Mouse (Mus musculus) thymus, adult 2 months (tissue): Measurements from ENCODE around the gene Rab37. TPM values are rescaled to one million over a fixed set of nuclear protein-coding genes. Genes with fewer than 3 reads are reported as not detected.

ENCODE experiments used
- DNase-seq: peaks from one replicate; pipeline ENCODE4 v3.0.0; 2021
- H3K27ac ChIP-seq: fragments of 200-500 bp; 2 replicates; pipeline ENCODE4 v1.5.1; 2012; ENCODE audit warnings: low read length, control low read depth; ENCODE audit not compliant: control insufficient read depth, insufficient read depth
- H3K27me3 ChIP-seq: fragments of 200-500 bp; 2 replicates; pipeline ENCODE4 v1.6.1; 2012; ENCODE audit warnings: mild to moderate bottlenecking, low read length, moderate library complexity, mixed read lengths; ENCODE audit not compliant: control insufficient read depth, insufficient read depth
- H3K36me3 ChIP-seq: fragments of 200-500 bp; 2 replicates; pipeline ENCODE4 v1.6.1; 2012; ENCODE audit warnings: mild to moderate bottlenecking, low read length, moderate library complexity; ENCODE audit not compliant: control insufficient read depth, insufficient read depth
- H3K4me1 ChIP-seq: fragments of 200-500 bp; replicated peaks from 2 replicates; pipeline ENCODE4 v1.6.1; 2012; ENCODE audit warnings: low read length; ENCODE audit not compliant: control insufficient read depth, insufficient read depth
- H3K4me3 ChIP-seq: fragments of 200-500 bp; 2 replicates; pipeline ENCODE4 v1.5.1; 2012; ENCODE audit warnings: mild to moderate bottlenecking, low read length, control low read depth, moderate library complexity; ENCODE audit not compliant: control insufficient read depth, insufficient read depth
- CTCF ChIP-seq: fragments of 200-500 bp; IDR thresholded peaks from 2 replicates; pipeline ENCODE4 v1.5.1; 2012; ENCODE audit warnings: mild to moderate bottlenecking, control low read depth, low read length, moderate library complexity, borderline replicate concordance; ENCODE audit not compliant: control insufficient read depth, poor library complexity, insufficient read depth; ENCODE audit errors: extremely low read depth
- POLR2A ChIP-seq: fragments of 200-500 bp; IDR thresholded peaks from 2 replicates; pipeline ENCODE4 v1.6.1; 2012; ENCODE audit warnings: mild to moderate bottlenecking, low read length, control low read depth, moderate library complexity; ENCODE audit not compliant: control insufficient read depth, poor library complexity, insufficient read depth; ENCODE audit errors: extremely low read depth
- WGBS: fragments of 180-500 bp; shearing (Covaris S2); methylation state at CpG from one replicate; pipeline ENCODE4 v1.1.7; 2018; 5-methylcytosine and 5-hydroxymethylcytosine counted together
- polyA plus RNA-seq: library from polyadenylated mRNA; depleted of rRNA; stranded (reverse); fragments of >200 nt; gene quantifications from 2 replicates; pipeline ENCODE4 v1.2.3, GENCODE M21; 2012

Gene Rab37
- polyA plus RNA-seq, 1 experiment, result 18.3 TPM

DNA sequence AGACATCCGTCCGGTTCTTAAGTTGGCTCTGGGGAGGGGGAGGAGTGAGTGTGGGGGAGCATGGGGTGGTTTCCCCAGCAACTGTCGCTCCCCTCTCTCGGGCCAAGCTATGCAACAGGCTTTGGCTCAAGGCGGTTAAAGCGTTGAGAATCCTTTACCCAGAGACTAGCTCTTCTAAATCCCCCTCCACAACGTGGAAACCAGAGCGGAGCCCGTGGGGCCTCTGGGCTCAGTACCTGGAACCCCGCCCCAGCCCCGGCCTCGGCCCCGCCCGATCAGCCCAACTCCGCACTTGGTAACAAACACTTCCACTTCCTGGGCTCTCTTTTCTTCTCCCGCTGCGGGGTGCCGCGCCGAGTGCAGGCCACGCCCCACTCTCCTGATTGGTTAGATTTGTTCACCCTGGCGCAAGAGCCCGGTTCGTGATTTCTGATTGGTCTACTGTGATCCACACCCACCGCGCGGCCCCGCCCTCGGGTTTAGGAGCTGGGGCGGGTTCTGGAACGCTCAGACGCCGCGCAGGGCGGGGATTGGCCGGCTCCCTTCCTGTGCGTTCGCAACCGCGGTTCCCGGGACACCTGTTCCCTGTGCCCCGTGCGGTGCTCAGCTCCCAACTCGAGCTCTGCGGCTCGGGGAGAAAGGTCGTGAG is 71.7 kb downstream of the Rab37 start, which contains the start of gene Slc9a3r1:
TSS of gene Slc9a3r1 (plus strand) at position 510 of the 649 bp plus-strand sequence.
- H3K36me3 ChIP-seq, result no peaks in the 10 kb centered on the region; the same call in 1 of the 2 replicates
- H3K4me3 ChIP-seq, result peak within 1 kb of the TSS; percentile 81
- peaks cover 62% of the 10 kb centered on the region for H3K4me1 ChIP-seq
- peak; percentile 100 for DNase-seq
- TF ChIP-seq CTCF (no peak), POLR2A (peak; percentile 100)
- H3K27me3 ChIP-seq, result no peaks in the 10 kb centered on the region
- under 1% methylated on average over 47 of the region's 47 CpGs for WGBS
- peak within 1 kb of the TSS; percentile 94 for H3K27ac ChIP-seq

DNA sequence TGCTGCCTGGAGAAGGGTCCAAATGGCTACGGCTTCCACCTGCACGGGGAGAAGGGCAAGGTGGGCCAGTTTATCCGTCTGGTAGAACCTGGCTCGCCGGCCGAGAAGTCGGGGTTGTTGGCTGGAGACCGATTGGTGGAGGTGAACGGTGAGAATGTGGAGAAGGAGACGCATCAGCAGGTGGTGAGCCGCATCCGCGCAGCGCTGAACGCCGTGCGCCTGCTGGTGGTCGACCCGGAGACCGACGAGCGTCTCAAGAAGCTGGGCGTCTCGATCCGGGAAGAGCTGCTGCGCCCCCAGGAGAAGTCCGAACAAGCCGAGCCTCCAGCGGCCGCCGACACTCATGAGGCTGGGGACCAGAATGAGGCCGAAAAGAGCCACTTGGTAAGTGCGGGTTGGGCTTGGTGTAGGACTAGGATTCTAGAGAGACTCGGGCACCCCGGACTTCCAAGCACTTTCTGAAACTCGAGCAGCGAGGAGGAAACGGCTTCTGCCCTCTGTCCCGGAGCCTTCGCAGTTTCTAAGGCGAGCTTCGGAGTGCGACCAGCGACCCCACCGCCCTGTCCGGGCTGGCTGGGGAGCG is 72.4 kb downstream of the Rab37 start:
- no peaks in the 10 kb centered on the region for H3K27me3 ChIP-seq
- peak overlapping the region; percentile 81 for H3K4me3 ChIP-seq
- DNase-seq, result peak; percentile 75
- peak overlapping the region; percentile 61 for H3K27ac ChIP-seq
- TF ChIP-seq CTCF (no peak), POLR2A (no peak)
- peaks cover 5% of the 10 kb centered on the region for H3K36me3 ChIP-seq
- WGBS, result under 1% methylated on average over 47 of the region's 47 CpGs
- peaks cover 61% of the 10 kb centered on the region for H3K4me1 ChIP-seq

DNA sequence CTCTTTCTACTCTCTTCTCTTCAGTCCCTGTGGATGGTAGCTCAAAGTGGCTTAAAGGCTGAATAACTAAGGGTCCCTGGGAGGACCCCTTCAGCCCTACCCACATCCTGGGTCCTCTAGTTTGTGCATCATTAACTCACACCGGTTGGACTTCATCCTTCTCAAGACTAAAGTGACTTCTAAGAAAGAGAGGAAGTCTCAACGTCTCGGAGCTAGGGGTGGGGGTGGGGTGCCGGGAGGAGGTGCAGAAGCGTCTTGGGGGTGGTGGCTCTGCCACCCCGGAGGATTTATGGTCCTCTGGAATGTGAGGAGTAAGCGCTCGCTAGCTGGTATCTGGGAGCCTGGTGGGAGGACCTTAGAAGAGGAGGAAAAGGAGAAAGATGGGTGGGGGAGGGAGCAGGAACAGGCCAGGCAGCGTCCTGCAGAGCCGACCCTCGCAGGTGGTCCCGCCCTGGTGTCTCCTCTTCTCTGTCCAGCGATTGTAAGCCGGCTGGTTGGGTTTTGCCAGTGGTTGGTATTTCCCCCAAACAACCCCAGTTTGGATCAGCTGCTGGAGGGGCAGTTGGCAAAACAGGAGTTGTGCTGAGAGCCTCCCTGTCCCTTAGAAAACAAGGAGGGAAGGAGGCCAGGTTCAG is 73.2 kb downstream of the Rab37 start:
- WGBS, result under 1% methylated on average over 13 of the region's 14 CpGs
- H3K36me3 ChIP-seq, result peaks cover 10% of the 10 kb centered on the region

DNA sequence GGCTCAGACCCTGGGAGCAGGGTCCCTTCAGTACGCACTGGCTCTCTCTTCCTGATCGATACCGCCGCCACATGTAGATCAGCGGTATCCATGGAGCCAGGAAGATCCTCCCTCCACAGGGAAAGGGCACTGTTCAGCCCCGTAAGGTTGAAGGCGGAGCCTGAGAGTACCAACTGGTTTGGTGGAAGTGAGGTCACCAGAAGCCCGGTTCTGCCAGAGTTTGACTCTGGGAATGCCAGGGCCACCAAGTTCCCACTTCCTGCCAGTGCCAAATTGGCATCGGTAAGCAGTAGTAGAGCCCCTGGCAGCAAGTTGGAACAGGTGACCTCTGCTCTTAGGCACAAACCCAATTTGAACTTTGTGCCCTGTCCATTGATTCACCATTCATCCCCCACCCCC is 73.7 kb downstream of the Rab37 start:
- no peak overlapping the region for H3K27ac ChIP-seq
- WGBS, result 9% methylated on average over 9 of the region's 9 CpGs
- H3K4me3 ChIP-seq, result peak overlapping the region; percentile 81
- DNase-seq, result no peak
- H3K36me3 ChIP-seq, result peaks cover 13% of the 10 kb centered on the region
- no peak for TF ChIP-seq CTCF
- TF ChIP-seq POLR2A, result no peak
- peaks cover 52% of the 10 kb centered on the region for H3K4me1 ChIP-seq
- H3K27me3 ChIP-seq, result no peaks in the 10 kb centered on the region

More for the DNA sequence above, 73.2 kb downstream of the Rab37 start:
- H3K27me3 ChIP-seq, result no peaks in the 10 kb centered on the region
- no peak for TF ChIP-seq CTCF
- TF ChIP-seq POLR2A, result no peak; the same call in 1 of the 2 replicates
- peaks cover 57% of the 10 kb centered on the region for H3K4me1 ChIP-seq
- H3K27ac ChIP-seq, result peak overlapping the region; percentile 61; the same call in 1 of the 2 replicates
- peak overlapping the region; percentile 81 for H3K4me3 ChIP-seq
- no peak for DNase-seq

DNA sequence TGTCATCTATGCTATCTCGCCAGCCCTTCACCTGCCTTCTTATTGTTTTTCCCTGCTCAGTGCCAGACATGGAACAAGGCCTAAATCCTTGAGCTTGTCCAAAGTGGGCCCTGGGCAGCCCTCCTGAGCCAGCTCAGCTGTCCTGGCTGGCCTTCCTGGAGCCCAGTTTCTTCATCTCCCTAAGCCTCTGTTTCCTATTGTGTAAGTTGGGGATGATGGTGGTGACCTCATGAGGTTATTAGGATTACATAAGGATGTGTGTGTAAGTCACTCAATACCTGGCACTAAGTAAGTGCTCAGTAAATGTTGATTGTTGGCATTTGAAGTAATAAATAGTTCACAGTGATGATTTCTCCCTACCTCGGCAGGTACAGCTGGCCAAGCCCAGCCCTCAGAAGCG is 75.5 kb downstream of the Rab37 start:
- Histone ChIP-seq H3K36me3 (peaks cover 27% of the 10 kb centered on the region), H3K4me1 (peaks cover 44% of the 10 kb centered on the region), H3K4me3 (no peak overlapping the region), H3K27me3 (no peaks in the 10 kb centered on the region), H3K27ac (no peak overlapping the region)
- 93% methylated on average over 3 of the region's 3 CpGs for WGBS
- no peak for TF ChIP-seq POLR2A
- TF ChIP-seq CTCF, result no peak
- DNase-seq, result no peak

DNA sequence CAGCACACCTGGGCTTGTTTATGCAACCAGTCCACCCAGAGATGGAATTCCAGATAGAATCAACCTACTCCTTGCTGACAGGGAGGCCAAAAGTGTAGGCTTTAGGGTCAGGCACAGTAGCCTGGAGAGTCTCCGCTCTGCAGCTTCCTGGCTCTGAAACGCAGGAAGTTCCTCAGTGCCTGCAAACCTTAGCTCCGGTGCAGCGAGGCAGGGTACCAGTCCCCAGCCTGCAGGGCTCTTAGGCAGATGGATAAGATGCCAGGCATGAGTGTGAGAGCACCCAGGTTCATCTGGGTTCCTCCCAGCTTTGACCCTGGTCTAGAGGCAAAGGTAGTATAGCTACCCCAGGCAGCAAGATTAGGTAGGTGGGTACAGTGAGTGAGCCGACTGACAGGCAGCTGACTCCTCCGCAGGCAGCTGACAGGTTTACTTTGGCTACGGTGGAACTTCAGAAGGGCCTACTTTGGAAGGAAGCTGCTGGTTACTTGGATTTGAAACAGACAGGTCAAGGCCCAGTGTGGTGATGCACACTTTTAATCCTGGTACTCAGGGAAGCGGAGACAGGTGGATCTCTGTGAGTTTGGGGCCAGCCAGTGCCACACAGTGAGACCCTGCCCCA is 76.5 kb downstream of the Rab37 start:
- Histone ChIP-seq H3K4me3 (no peak overlapping the region), H3K27ac (no peak overlapping the region), H3K4me1 (peaks cover 47% of the 10 kb centered on the region), H3K27me3 (no peaks in the 10 kb centered on the region), H3K36me3 (peaks cover 29% of the 10 kb centered on the region)
- TF ChIP-seq CTCF (no peak), POLR2A (no peak)
- DNase-seq, result no peak
- WGBS, result 75% methylated on average over 8 of the region's 8 CpGs
